Mouse (Mus musculus): ENCODE measurements around the gene Gm7030. TPM values are rescaled to one million over a fixed set of nuclear protein-coding genes. Genes with fewer than 3 reads are reported as not detected.

Gm7030 gene
- not detected in 2 replicates for polyA plus RNA-seq (2015; fragmentation: Nextera tagmentation; extraction: Ambion mirVana)

DNA sequence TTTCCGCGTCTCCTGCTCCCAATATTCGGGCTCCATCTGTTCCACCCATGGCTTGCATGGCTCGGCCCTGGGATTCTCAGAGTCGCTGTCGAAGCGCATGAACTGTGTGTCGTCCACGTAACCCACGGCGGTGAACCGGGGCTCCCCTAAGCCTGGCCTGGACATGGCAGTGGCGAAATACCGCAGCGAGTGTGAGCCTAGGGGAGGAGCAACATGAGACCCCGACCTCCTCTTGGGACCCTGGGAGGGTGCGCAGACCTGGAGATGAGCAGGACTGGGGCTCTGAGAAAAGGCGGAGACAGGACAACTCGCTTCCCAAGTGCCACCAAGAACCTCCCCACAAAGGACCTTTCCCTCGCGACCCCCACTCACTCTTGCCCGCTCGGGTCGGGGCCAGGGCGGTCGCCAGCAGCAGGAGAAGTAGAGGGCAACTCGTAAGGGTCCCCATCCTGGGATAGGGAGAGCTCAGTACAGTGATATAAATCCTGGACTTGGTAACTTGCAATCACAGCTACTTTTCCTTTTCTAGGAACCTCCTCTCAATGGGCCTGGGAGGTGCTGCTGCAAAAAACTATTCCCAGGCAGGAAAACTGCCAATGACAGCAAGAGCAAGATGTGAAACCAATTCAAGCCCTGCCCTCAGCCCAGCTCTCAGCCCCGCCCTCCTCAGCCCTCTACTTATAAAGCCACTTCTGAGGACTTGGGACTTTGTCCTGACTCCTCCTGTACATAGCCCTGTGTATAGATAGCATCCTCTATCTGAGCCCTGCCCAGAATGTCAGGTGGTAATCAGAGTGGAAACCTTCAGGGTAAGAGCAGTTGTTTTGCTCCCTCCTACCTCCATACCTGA is at the start of gene Gm7030:
TSS of gene Gm7030 (minus strand) at position 458 of the 850 bp plus-strand sequence.

DNA sequence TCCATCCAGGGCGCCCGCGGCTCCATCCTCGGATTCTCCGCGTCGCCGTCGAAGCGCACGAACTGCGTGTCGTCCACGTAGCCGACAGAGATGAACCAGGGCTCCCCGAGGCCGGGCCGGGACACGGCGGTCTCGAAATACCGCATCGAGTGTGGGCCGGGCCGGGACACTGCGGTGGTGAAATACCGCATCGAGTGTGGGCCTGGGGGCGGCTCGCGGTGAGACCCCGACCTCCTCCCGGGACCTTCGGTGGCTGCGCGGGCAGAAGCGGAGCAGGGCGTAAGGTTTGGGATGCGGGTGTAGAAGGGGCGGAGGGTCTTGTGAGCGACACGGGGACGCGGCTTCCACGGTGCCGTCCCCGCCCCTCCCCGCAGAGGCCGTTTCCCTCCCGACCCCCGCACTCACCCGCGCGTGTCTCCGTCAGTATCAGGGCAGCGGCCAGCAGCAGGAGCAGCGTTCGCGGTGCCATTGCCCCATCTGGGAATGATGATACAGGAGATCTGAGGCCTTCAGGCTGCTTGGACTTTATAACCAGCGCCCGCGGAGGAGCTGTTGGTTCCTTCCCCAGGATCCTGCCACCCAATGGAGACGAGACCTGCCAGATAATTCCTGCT is 38.9 kb upstream of the Gm7030 start, which contains the start of gene Gm8909:
TSS of gene Gm8909 (minus strand) at position 499 of the 614 bp plus-strand sequence.

DNA sequence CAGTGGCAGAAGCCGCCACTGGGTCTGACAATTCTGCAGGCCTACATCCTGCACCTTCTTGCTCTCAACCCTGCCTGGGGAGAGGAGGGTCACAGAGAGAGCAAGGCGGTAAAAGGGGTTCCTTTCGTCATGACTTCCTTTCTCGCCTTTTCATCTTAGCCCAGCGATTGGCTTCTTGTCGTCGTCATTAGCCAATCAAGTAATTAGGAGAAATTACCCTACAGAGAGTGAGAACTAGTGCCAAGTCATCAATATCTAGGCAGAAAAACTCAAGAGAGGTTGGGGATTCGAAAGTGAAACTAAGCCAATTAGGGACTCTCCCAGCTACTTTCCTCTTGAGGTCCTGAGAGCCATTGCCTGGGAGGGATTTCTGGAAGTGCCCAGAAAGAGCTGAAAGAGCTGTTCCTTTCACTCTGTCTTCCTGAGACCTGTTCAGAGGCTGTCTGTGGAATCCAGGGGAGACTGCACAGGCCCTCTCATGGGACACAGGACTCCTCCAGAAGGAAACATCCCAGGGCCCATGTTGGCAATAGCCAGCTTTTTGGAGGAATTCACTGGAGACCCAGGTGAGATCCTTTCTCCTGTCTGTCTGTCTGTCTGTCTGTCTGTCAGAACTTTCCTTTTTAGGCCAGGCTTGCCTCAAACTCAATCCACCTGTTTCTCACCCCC is 7.7 kb downstream of the Gm7030 start, which contains the start of gene Gm19684:
TSS of gene Gm19684 (plus strand) at position 327 of the 669 bp plus-strand sequence.

Other genes starting within 250 kb of the Gm7030 start
- 11.4 and 12.8 TPM in 2 replicates for gene Dhx16, start 249.6 kb downstream of the Gm7030 start, polyA plus RNA-seq (2015; fragmentation: Nextera tagmentation; extraction: Ambion mirVana)
- gene 2310061I04Rik, start 232.0 kb downstream of the Gm7030 start, polyA plus RNA-seq (2015; fragmentation: Nextera tagmentation; extraction: Ambion mirVana): 51.1 and 65.0 TPM in 2 replicates
- 13.1 and 13.8 TPM in 2 replicates for gene Atat1, start 219.3 kb downstream of the Gm7030 start, polyA plus RNA-seq (2015; fragmentation: Nextera tagmentation; extraction: Ambion mirVana)
- gene Mrps18b, start 213.0 kb downstream of the Gm7030 start, polyA plus RNA-seq (2015; fragmentation: Nextera tagmentation; extraction: Ambion mirVana): 73.1 and 80.9 TPM in 2 replicates
- gene Ppp1r10, start 213.0 kb downstream of the Gm7030 start, polyA plus RNA-seq (2015; fragmentation: Nextera tagmentation; extraction: Ambion mirVana): 17.9 and 26.3 TPM in 2 replicates
- gene Abcf1, start 159.7 kb downstream of the Gm7030 start, polyA plus RNA-seq (2015; fragmentation: Nextera tagmentation; extraction: Ambion mirVana): 62.2 and 75.8 TPM in 2 replicates
- 23.3 and 25.8 TPM in 2 replicates for gene Gnl1, start 149.6 kb downstream of the Gm7030 start, polyA plus RNA-seq (2015; fragmentation: Nextera tagmentation; extraction: Ambion mirVana)
- gene Prr3, start 149.2 kb downstream of the Gm7030 start, polyA plus RNA-seq (2015; fragmentation: Nextera tagmentation; extraction: Ambion mirVana): 8.5 and 10.2 TPM in 2 replicates
- 1.8 TPM in 2 replicates for gene H2-T24, start 108.9 kb downstream of the Gm7030 start, polyA plus RNA-seq (2015; fragmentation: Nextera tagmentation; extraction: Ambion mirVana)
- gene H2-T23, start 96.6 kb downstream of the Gm7030 start, polyA plus RNA-seq (2015; fragmentation: Nextera tagmentation; extraction: Ambion mirVana): 10.8 and 13.2 TPM in 2 replicates
- 11.7 and 13.4 TPM in 2 replicates for gene H2-T22, start 86.7 kb downstream of the Gm7030 start, polyA plus RNA-seq (2015; fragmentation: Nextera tagmentation; extraction: Ambion mirVana)
- gene Gm6034, start 86.5 kb downstream of the Gm7030 start, polyA plus RNA-seq (2015; fragmentation: Nextera tagmentation; extraction: Ambion mirVana): not detected in 2 replicates
- 0.12 TPM in 1 of 2 replicates, not detected in the other for gene Gm11127, start 71.1 kb downstream of the Gm7030 start, polyA plus RNA-seq (2015; fragmentation: Nextera tagmentation; extraction: Ambion mirVana)
- not detected in 2 replicates for gene Gm19684, start 7.7 kb downstream of the Gm7030 start, polyA plus RNA-seq (2015; fragmentation: Nextera tagmentation; extraction: Ambion mirVana)
- gene Gm8909, start 39.1 kb upstream of the Gm7030 start, polyA plus RNA-seq (2015; fragmentation: Nextera tagmentation; extraction: Ambion mirVana): not detected in 2 replicates
- not detected in 2 replicates for gene H2-T3, start 60.9 kb upstream of the Gm7030 start, polyA plus RNA-seq (2015; fragmentation: Nextera tagmentation; extraction: Ambion mirVana)
- 61.5 and 64.7 TPM in 2 replicates for gene Rpp21, start 128.6 kb upstream of the Gm7030 start, polyA plus RNA-seq (2015; fragmentation: Nextera tagmentation; extraction: Ambion mirVana)
- gene Trim39, start 142.8 kb upstream of the Gm7030 start, polyA plus RNA-seq (2015; fragmentation: Nextera tagmentation; extraction: Ambion mirVana): 4.5 and 4.9 TPM in 2 replicates
- gene H2-M10.2, start 157.1 kb upstream of the Gm7030 start, polyA plus RNA-seq (2015; fragmentation: Nextera tagmentation; extraction: Ambion mirVana): not detected in 2 replicates
- not detected in 2 replicates for gene H2-M10.1, start 196.7 kb upstream of the Gm7030 start, polyA plus RNA-seq (2015; fragmentation: Nextera tagmentation; extraction: Ambion mirVana)
- not detected in 2 replicates for gene H2-M10.3, start 239.0 kb upstream of the Gm7030 start, polyA plus RNA-seq (2015; fragmentation: Nextera tagmentation; extraction: Ambion mirVana)

All from skeletal muscle tissue, postnatal 0 days (tissue).